Mouse (Mus musculus) liver, adult 2 months (tissue): ENCODE measurements around the gene Actr3b. TPM values are rescaled to one million over a fixed set of nuclear protein-coding genes. Genes with fewer than 3 reads are reported as not detected.
"Not testable (repeated sequence)": the region's sequence is repeated elsewhere in the genome, so short reads cannot be mapped to it uniquely, and the experiment has no call there.

Experiments
- DNase-seq: peaks from one replicate; pipeline ENCODE4 v3.0.0-alpha.2; 2011; ENCODE audit warnings: low read depth, low spot score; ENCODE audit errors: extremely low read depth
- H3K27ac ChIP-seq: fragments of 200-500 bp; replicated peaks from 2 replicates; pipeline ENCODE4 v1.5.1; 2012; ENCODE audit warnings: low read depth, mild to moderate bottlenecking, control low read depth, inconsistent platforms, low read length; ENCODE audit not compliant: insufficient read depth
- H3K27me3 ChIP-seq: fragments of 200-500 bp; 2 replicates; pipeline ENCODE4 v1.6.1; 2012; ENCODE audit warnings: mild to moderate bottlenecking, moderate library complexity, low read length, inconsistent platforms; ENCODE audit not compliant: control insufficient read depth, insufficient read depth
- H3K36me3 ChIP-seq: fragments of 200-500 bp; 2 replicates; pipeline ENCODE4 v1.6.1; 2012; ENCODE audit warnings: low read length, inconsistent platforms; ENCODE audit not compliant: control insufficient read depth, insufficient read depth
- H3K4me1 ChIP-seq: fragments of 200-500 bp; 2 replicates; pipeline ENCODE4 v1.6.1; 2011; ENCODE audit warnings: low read length; ENCODE audit not compliant: control insufficient read depth, insufficient read depth
- H3K4me3 ChIP-seq: fragments of 200-500 bp; 2 replicates; pipeline ENCODE4 v1.5.1; 2011; ENCODE audit warnings: low read depth, mild to moderate bottlenecking, control low read depth, low read length, moderate library complexity; ENCODE audit not compliant: insufficient read depth
- H3K79me2 ChIP-seq: fragments of 200-500 bp; 2 replicates; pipeline ENCODE4 v1.6.1; 2012; ENCODE audit warnings: inconsistent platforms, mild to moderate bottlenecking, low read length, moderate library complexity; ENCODE audit not compliant: control insufficient read depth, insufficient read depth
- H3K9ac ChIP-seq: fragments of 200-500 bp; 2 replicates; pipeline ENCODE4 v1.6.1; 2012; ENCODE audit warnings: low read depth, mild to moderate bottlenecking, control low read depth, inconsistent platforms, low read length
- CTCF ChIP-seq: fragments of 200-500 bp; IDR thresholded peaks from 2 replicates; pipeline ENCODE4 v1.5.1; 2011; ENCODE audit warnings: low read depth, low read length, control low read depth
- POLR2A ChIP-seq: fragments of 200-500 bp; IDR thresholded peaks from 2 replicates; pipeline ENCODE4 v1.6.1; 2011; ENCODE audit warnings: low read length, control low read depth; ENCODE audit not compliant: insufficient read depth; ENCODE audit errors: extremely low read depth
- WGBS: fragments of 180-500 bp; shearing (Covaris S2); methylation state at CpG from one replicate; pipeline ENCODE4 v1.1.7; 2018; 5-methylcytosine and 5-hydroxymethylcytosine counted together
- polyA plus RNA-seq: library from polyadenylated mRNA; depleted of rRNA; stranded (reverse); fragments of >200 nt; gene quantifications from 2 replicates; pipeline ENCODE4 v1.2.3, GENCODE M21; 2012; rRNA removed
- total RNA-seq: library from RNA; depleted of rRNA; stranded (reverse); fragments of >200 nt; gene quantifications from 2 replicates; pipeline ENCODE4 v1.2.3, GENCODE M21; 2014; rRNA removed

Actr3b gene
- total RNA-seq (0.18 and 0.20 TPM in 2 replicates), polyA plus RNA-seq (0.07 TPM in 1 of 2 replicates, not detected in the other)

GRCm38 (mm10) chr5:25759460-25760409 is at the start of gene Actr3b:
Actr3b (plus strand) TSS chr5:25759997.
- peaks cover 4% of the 10 kb centered on the region; the same call in 1 of the 2 replicates for H3K27me3 ChIP-seq
- peak within 1 kb of the TSS; percentile 76 for H3K4me3 ChIP-seq
- H3K36me3 ChIP-seq = no peaks in the 10 kb centered on the region
- DNase-seq = peak; percentile 24
- peak within 1 kb of the TSS; percentile 71 for H3K9ac ChIP-seq
- no peaks in the 10 kb centered on the region for H3K79me2 ChIP-seq
- TF ChIP-seq CTCF = no peak
- TF ChIP-seq POLR2A = no peak
- WGBS = 2% methylated on average over 45 of the region's 45 CpGs
- H3K27ac ChIP-seq = no peak within 1 kb of the TSS
- peaks cover 2% of the 10 kb centered on the region; the same call in 1 of the 2 replicates for H3K4me1 ChIP-seq

GRCm38 (mm10) chr5:25713001-25713706 is 46.6 kb upstream of the Actr3b start:
- H3K4me3 ChIP-seq, H3K27me3 ChIP-seq, H3K4me1 ChIP-seq, H3K27ac ChIP-seq, H3K9ac ChIP-seq, H3K79me2 ChIP-seq, DNase-seq, H3K36me3 ChIP-seq: not testable (repeated sequence)
- 91% methylated on average over 4 of the region's 4 CpGs for WGBS

- no peak for DNase-seq
- Histone ChIP-seq H3K27me3 (no peaks in the 10 kb centered on the region), H3K36me3 (no peaks in the 10 kb centered on the region), H3K9ac (no peak overlapping the region), H3K4me1 (no peaks in the 10 kb centered on the region), H3K4me3 (no peak overlapping the region), H3K79me2 (no peaks in the 10 kb centered on the region), H3K27ac (no peak overlapping the region)
- 92% methylated on average over 4 of the region's 4 CpGs for WGBS
- TF ChIP-seq POLR2A (no peak), CTCF (no peak)
Measured at GRCm38 (mm10) chr5:25719390-25719789, 40.4 kb upstream of the Actr3b start.

GRCm38 (mm10) chr5:25723016-25723415 is 36.8 kb upstream of the Actr3b start:
- no peak for DNase-seq
- Histone ChIP-seq H3K4me1 (no peaks in the 10 kb centered on the region), H3K27ac (no peak overlapping the region), H3K9ac (no peak overlapping the region), H3K4me3 (no peak overlapping the region), H3K27me3 (no peaks in the 10 kb centered on the region), H3K79me2 (no peaks in the 10 kb centered on the region), H3K36me3 (no peaks in the 10 kb centered on the region)
- 75% methylated on average over 2 of the region's 2 CpGs for WGBS
- no peak for TF ChIP-seq CTCF
- TF ChIP-seq POLR2A = no peak

GRCm38 (mm10) chr5:25724134-25724675 is 35.6 kb upstream of the Actr3b start:
- Histone ChIP-seq H3K9ac (no peak overlapping the region), H3K79me2 (no peaks in the 10 kb centered on the region), H3K4me3 (no peak overlapping the region), H3K4me1 (no peaks in the 10 kb centered on the region), H3K36me3 (no peaks in the 10 kb centered on the region), H3K27ac (no peak overlapping the region), H3K27me3 (no peaks in the 10 kb centered on the region)
- TF ChIP-seq CTCF = no peak
- TF ChIP-seq POLR2A = no peak
- DNase-seq = no peak
- 7% methylated on average over 1 of the region's 1 CpGs for WGBS
